Mouse (Mus musculus): ENCODE measurements around the gene Mxra8.

GRCm38 (mm10) chr4:155833836-155834235 is 5.6 kb upstream of the Mxra8 start:
- TF ChIP-seq CTCF (conservative IDR thresholded peaks at IDR 0.05; ENCODE audit: low read length) (peak; percentile 73), POU5F1 (IDR thresholded peaks at IDR 0.05; ENCODE audit: borderline replicate concordance, low read length) (no peak)
